Mouse (Mus musculus) neural tube, embryonic 12.5 days (tissue): ENCODE measurements around the gene Naip1. TPM values are rescaled to one million over a fixed set of nuclear protein-coding genes. Genes with fewer than 3 reads are reported as not detected.

Experiments
- polyA plus RNA-seq: library from polyadenylated mRNA; unstranded; fragments of >200 nt; fragmentation: Nextera tagmentation; extraction: Ambion mirVana; gene quantifications from 2 replicates; pipeline ENCODE4 v1.2.1, GENCODE M21; 2016

The Naip1 gene
- polyA plus RNA-seq, 1 experiment from 2014 or later, result 0.06 TPM

Other genes starting within 250 kb of the Naip1 start
- gene Naip5, start 206.5 kb downstream of the Naip1 start, polyA plus RNA-seq, result 0.08 and 0.13 TPM in 2 replicates
- 0.04 and 0.10 TPM in 2 replicates for gene Naip6, start 135.2 kb downstream of the Naip1 start, polyA plus RNA-seq
- 75.2 and 81.9 TPM in 2 replicates for gene Gtf2h2, start 39.7 kb upstream of the Naip1 start, polyA plus RNA-seq
- 1.6 and 1.8 TPM in 2 replicates for gene Ocln, start 99.8 kb upstream of the Naip1 start, polyA plus RNA-seq
- gene Marveld2, start 164.1 kb upstream of the Naip1 start, polyA plus RNA-seq, result 1.5 and 2.1 TPM in 2 replicates
- gene Ak6, start 198.1 kb upstream of the Naip1 start, polyA plus RNA-seq, result 288 and 293 TPM in 2 replicates
- gene Rad17, start 198.2 kb upstream of the Naip1 start, polyA plus RNA-seq, result 20.9 and 24.0 TPM in 2 replicates
- gene Taf9, start 198.7 kb upstream of the Naip1 start, polyA plus RNA-seq, result 21.6 and 23.0 TPM in 2 replicates
- 2.0 and 2.3 TPM in 2 replicates for gene Ccdc125, start 216.8 kb upstream of the Naip1 start, polyA plus RNA-seq